Mouse (Mus musculus): ENCODE measurements around the gene Ptprb. TPM values are rescaled to one million over a fixed set of nuclear protein-coding genes. Genes with fewer than 3 reads are reported as not detected.
A peak's percentile ranks its signal among the peaks of the same experiment; 100 is the strongest.

Gene Ptprb
- polyA plus RNA-seq, 1 experiment from 2014 or later, result 2.4 TPM

GRCm38 (mm10) chr10:116374111-116374510 lies 98.8 kb downstream of the Ptprb start:
- 91% methylated on average over 6 of the region's 6 CpGs for WGBS

DNA sequence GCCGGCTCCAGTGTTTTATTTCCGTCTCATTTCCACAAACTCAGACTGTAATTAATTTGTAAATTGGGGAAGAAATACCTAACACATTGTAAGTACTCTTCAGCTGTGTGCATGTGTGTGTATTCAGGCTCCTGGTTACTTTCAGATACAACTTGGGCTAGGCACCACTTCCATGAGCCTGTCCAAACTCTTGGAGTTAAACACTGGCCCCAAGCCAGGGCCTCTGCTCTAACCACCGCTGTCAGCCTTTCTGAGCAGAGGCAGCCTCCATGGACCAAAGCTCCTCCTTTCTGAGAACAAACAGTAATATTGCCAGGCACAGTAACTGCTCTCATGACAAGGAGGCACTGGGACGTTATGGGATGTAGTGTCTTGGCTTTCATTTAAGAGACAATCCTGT lies 101.5 kb downstream of the Ptprb start:
- Histone ChIP-seq H3K27me3 (ENCODE audit: control insufficient read depth, insufficient read depth, low read length) (no peaks in the 10 kb centered on the region), H3K4me2 (ENCODE audit: low read depth) (no peak overlapping the region), H3K9ac (ENCODE audit: low read length) (no peak overlapping the region), H3K27ac (ENCODE audit: low read depth, low read length) (no peak overlapping the region), H3K9me3 (ENCODE audit: control insufficient read depth, low read length) (no peaks in the 10 kb centered on the region), H3K36me3 (ENCODE audit: control insufficient read depth, insufficient read depth, low read length) (no peaks in the 10 kb centered on the region), H3K4me1 (ENCODE audit: control insufficient read depth, insufficient read depth, low read length) (no peaks in the 10 kb centered on the region), H3K4me3 (ENCODE audit: low read depth, low read length) (no peak overlapping the region)
- ATAC-seq (ENCODE audit: insufficient read depth, low FRiP score, low TSS enrichment) (no peak), DNase-seq (ENCODE audit: low spot score) (no peak)
- WGBS, result 84% methylated on average over 4 of the region's 4 CpGs

More at GRCm38 (mm10) chr10:116374111-116374510, 98.8 kb downstream of the Ptprb start:
- Histone ChIP-seq H3K9ac (ENCODE audit: low read length) (no peak overlapping the region), H3K27ac (ENCODE audit: low read depth, low read length) (no peak overlapping the region), H3K27me3 (ENCODE audit: control insufficient read depth, insufficient read depth, low read length) (no peaks in the 10 kb centered on the region), H3K9me3 (ENCODE audit: control insufficient read depth, low read length) (no peaks in the 10 kb centered on the region), H3K4me1 (ENCODE audit: control insufficient read depth, insufficient read depth, low read length) (peaks cover 6% of the 10 kb centered on the region; the same call in 1 of the 2 replicates), H3K4me2 (ENCODE audit: low read depth) (no peak overlapping the region), H3K36me3 (ENCODE audit: control insufficient read depth, insufficient read depth, low read length) (no peaks in the 10 kb centered on the region), H3K4me3 (ENCODE audit: low read depth, low read length) (no peak overlapping the region)
- DNase-seq (ENCODE audit: low spot score), result no peak
- no peak for ATAC-seq (ENCODE audit: insufficient read depth, low FRiP score, low TSS enrichment)

DNA sequence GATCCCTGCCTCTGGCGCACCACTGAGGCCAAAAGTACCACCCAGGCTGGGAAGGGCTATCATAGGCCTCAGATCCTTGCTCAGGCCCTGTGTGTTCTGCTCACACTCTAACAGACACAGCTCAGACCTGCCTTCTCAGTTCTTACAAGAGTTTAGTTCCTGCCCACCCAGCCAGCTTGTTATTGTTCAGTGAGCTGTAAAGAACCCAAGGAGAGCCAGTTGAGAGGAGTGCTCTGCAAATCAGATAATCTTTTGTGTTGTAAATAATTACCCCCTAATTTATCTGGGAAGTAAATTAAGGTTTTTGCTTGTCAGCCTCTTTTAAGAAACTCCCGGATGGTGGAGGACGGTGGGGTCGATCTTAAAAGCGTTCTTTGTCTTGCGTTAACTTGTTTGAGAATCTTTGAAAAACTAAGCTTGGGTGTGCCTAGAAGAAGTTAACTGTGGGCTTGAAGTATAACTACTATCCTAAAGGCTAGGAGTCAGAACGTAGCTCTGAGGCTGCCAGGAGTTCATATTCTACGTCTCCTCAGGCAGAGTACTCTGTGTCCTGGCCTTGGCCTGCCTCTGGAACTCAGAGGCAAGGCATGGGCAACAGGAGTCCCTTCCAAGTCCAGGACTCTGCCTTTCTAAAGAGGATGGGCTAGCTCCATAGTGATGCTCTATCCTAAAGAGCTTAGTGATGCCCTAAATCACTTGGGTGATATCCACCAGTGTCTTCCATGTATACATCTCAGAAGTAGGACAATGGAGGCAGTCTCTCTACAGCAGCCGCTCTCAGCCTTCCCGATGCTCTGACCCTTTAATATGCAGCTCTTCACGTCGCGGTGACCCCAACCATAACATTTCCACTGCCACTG lies 107.7 kb downstream of the Ptprb start:
- H3K4me3 ChIP-seq (ENCODE audit: low read depth, low read length), result no peak overlapping the region
- DNase-seq (ENCODE audit: low spot score) (no peak), ATAC-seq (ENCODE audit: insufficient read depth, low FRiP score, low TSS enrichment) (peak; percentile 76)
- no peaks in the 10 kb centered on the region for H3K36me3 ChIP-seq (ENCODE audit: control insufficient read depth, insufficient read depth, low read length)
- WGBS, result 44% methylated on average over 13 of the region's 13 CpGs
- no peak overlapping the region for H3K27ac ChIP-seq (ENCODE audit: low read depth, low read length)
- H3K4me2 ChIP-seq (ENCODE audit: low read depth), result no peak overlapping the region
- no peak overlapping the region for H3K9ac ChIP-seq (ENCODE audit: low read length)
- peaks cover 3% of the 10 kb centered on the region; the same call in 1 of the 2 replicates for H3K4me1 ChIP-seq (ENCODE audit: control insufficient read depth, insufficient read depth, low read length)
- no peaks in the 10 kb centered on the region for H3K9me3 ChIP-seq (ENCODE audit: control insufficient read depth, low read length)
- no peaks in the 10 kb centered on the region for H3K27me3 ChIP-seq (ENCODE audit: control insufficient read depth, insufficient read depth, low read length)

DNA sequence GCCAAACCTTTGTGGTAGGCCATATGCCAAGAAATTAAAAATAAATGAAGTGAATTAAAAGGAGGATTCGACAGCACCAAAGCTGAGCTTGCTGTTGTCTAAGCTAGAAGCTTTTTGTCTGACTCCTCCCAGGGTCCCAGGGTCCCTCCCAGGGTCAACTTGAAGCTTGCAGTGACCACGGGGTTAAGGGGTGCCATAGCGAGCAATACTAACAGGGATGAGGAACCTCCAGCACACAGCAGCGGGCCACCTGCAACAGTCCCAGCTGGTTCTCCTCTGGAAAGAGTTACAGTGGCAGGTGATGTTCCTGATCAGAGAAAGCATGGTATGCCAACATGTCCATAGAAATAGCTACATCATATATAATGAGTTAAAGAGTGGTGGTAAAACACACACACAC lies 109.1 kb downstream of the Ptprb start:
- Histone ChIP-seq H3K9me3 (ENCODE audit: control insufficient read depth, low read length) (no peaks in the 10 kb centered on the region), H3K27ac (ENCODE audit: low read depth, low read length) (no peak overlapping the region), H3K4me3 (ENCODE audit: low read depth, low read length) (no peak overlapping the region), H3K27me3 (ENCODE audit: control insufficient read depth, insufficient read depth, low read length) (no peaks in the 10 kb centered on the region), H3K36me3 (ENCODE audit: control insufficient read depth, insufficient read depth, low read length) (no peaks in the 10 kb centered on the region), H3K9ac (ENCODE audit: low read length) (no peak overlapping the region), H3K4me1 (ENCODE audit: control insufficient read depth, insufficient read depth, low read length) (peaks cover 3% of the 10 kb centered on the region), H3K4me2 (ENCODE audit: low read depth) (no peak overlapping the region)
- DNase-seq (ENCODE audit: low spot score) (no peak), ATAC-seq (ENCODE audit: insufficient read depth, low FRiP score, low TSS enrichment) (no peak)
- 76% methylated on average over 4 of the region's 4 CpGs for WGBS

GRCm38 (mm10) chr10:116386391-116386885 lies 111.1 kb downstream of the Ptprb start:
- ATAC-seq (ENCODE audit: insufficient read depth, low FRiP score, low TSS enrichment) (no peak), DNase-seq (ENCODE audit: low spot score) (no peak)
- Histone ChIP-seq H3K9ac (ENCODE audit: low read length) (no peak overlapping the region), H3K27ac (ENCODE audit: low read depth, low read length) (no peak overlapping the region), H3K9me3 (ENCODE audit: control insufficient read depth, low read length) (no peaks in the 10 kb centered on the region), H3K36me3 (ENCODE audit: control insufficient read depth, insufficient read depth, low read length) (no peaks in the 10 kb centered on the region), H3K27me3 (ENCODE audit: control insufficient read depth, insufficient read depth, low read length) (no peaks in the 10 kb centered on the region), H3K4me2 (ENCODE audit: low read depth) (no peak overlapping the region), H3K4me1 (ENCODE audit: control insufficient read depth, insufficient read depth, low read length) (peaks cover 3% of the 10 kb centered on the region), H3K4me3 (ENCODE audit: low read depth, low read length) (no peak overlapping the region)
- WGBS, result 57% methylated on average over 7 of the region's 7 CpGs

- DNase-seq (ENCODE audit: low spot score), result peak; percentile 28
- no peak overlapping the region for H3K9ac ChIP-seq (ENCODE audit: low read length)
- no peaks in the 10 kb centered on the region for H3K27me3 ChIP-seq (ENCODE audit: control insufficient read depth, insufficient read depth, low read length)
- H3K4me2 ChIP-seq (ENCODE audit: low read depth), result no peak overlapping the region
- H3K4me3 ChIP-seq (ENCODE audit: low read depth, low read length), result no peak overlapping the region
- 30% methylated on average over 6 of the region's 6 CpGs for WGBS
- no peaks in the 10 kb centered on the region; the same call in 1 of the 2 replicates for H3K4me1 ChIP-seq (ENCODE audit: control insufficient read depth, insufficient read depth, low read length)
- no peak overlapping the region for H3K27ac ChIP-seq (ENCODE audit: low read depth, low read length)
- no peaks in the 10 kb centered on the region for H3K9me3 ChIP-seq (ENCODE audit: control insufficient read depth, low read length)
- no peak for ATAC-seq (ENCODE audit: insufficient read depth, low FRiP score, low TSS enrichment)
- no peaks in the 10 kb centered on the region for H3K36me3 ChIP-seq (ENCODE audit: control insufficient read depth, insufficient read depth, low read length)
These were observed 113.5 kb downstream of the Ptprb start for GRCm38 (mm10) chr10:116388840-116389239.

DNA sequence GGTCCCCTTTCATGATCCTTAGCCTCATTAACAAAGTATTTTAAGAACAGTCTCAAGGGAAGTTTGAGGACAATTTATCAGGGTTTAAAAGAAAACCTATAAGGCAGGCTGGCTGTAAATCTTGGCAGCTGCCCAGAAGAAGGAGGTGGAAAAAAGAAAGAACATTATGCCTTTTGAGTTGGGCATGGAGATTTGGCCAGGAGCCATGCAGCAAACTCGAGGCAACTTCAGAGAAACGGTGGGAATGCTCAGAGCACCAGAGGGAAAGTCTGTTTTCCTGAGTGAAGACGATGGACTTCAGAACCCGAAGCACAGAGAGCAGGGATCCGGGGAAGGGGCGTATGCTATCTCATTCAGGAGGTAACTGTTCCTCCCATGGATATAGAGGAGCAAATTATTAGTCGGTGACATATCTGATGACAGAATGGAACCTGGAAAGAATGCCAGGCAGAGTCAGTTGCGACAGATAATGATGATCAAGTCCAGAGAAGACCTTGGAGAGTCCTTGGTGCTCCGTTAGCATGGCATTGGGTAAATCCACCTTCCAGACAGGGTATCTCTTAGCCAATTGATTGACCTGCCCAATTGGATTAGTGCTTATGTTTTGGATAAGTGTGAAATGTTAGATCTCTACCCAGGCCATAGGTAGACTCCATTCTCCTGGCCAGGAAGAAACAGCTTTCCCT lies 118.6 kb downstream of the Ptprb start:
- H3K4me3 ChIP-seq (ENCODE audit: low read depth, low read length), result no peak overlapping the region
- DNase-seq (ENCODE audit: low spot score) (no peak), ATAC-seq (ENCODE audit: insufficient read depth, low FRiP score, low TSS enrichment) (no peak)
- no peaks in the 10 kb centered on the region for H3K36me3 ChIP-seq (ENCODE audit: control insufficient read depth, insufficient read depth, low read length)
- H3K27me3 ChIP-seq (ENCODE audit: control insufficient read depth, insufficient read depth, low read length), result no peaks in the 10 kb centered on the region
- no peaks in the 10 kb centered on the region for H3K9me3 ChIP-seq (ENCODE audit: control insufficient read depth, low read length)
- H3K4me2 ChIP-seq (ENCODE audit: low read depth), result no peak overlapping the region
- no peak overlapping the region for H3K27ac ChIP-seq (ENCODE audit: low read depth, low read length)
- H3K9ac ChIP-seq (ENCODE audit: low read length), result no peak overlapping the region
- H3K4me1 ChIP-seq (ENCODE audit: control insufficient read depth, insufficient read depth, low read length), result no peaks in the 10 kb centered on the region; the same call in 1 of the 2 replicates
- WGBS, result 84% methylated on average over 9 of the region's 9 CpGs

- ATAC-seq (ENCODE audit: insufficient read depth, low FRiP score, low TSS enrichment), result no peak
- H3K27ac ChIP-seq (ENCODE audit: low read depth, low read length), result no peak overlapping the region
These were observed 119.3 kb downstream of the Ptprb start for GRCm38 (mm10) chr10:116394585-116394984.

More at GRCm38 (mm10) chr10:116394585-116394984, 119.3 kb downstream of the Ptprb start:
- no peaks in the 10 kb centered on the region for H3K36me3 ChIP-seq (ENCODE audit: control insufficient read depth, insufficient read depth, low read length)
- H3K4me3 ChIP-seq (ENCODE audit: low read depth, low read length), result no peak overlapping the region
- no peak overlapping the region for H3K4me2 ChIP-seq (ENCODE audit: low read depth)
- DNase-seq (ENCODE audit: low spot score), result no peak
- no peak overlapping the region for H3K9ac ChIP-seq (ENCODE audit: low read length)
- no peaks in the 10 kb centered on the region for H3K27me3 ChIP-seq (ENCODE audit: control insufficient read depth, insufficient read depth, low read length)
- 54% methylated on average over 4 of the region's 4 CpGs for WGBS
- H3K4me1 ChIP-seq (ENCODE audit: control insufficient read depth, insufficient read depth, low read length), result no peaks in the 10 kb centered on the region
- no peaks in the 10 kb centered on the region for H3K9me3 ChIP-seq (ENCODE audit: control insufficient read depth, low read length)

All from neural tube, embryonic 11.5 days (tissue).